Mouse (Mus musculus) brown adipose tissue, adult 24 weeks (tissue): Measurements from ENCODE around the gene Lmna. TPM values are rescaled to one million over a fixed set of nuclear protein-coding genes. Genes with fewer than 3 reads are reported as not detected.
A peak's percentile ranks its signal among the peaks of the same experiment; 100 is the strongest.

ENCODE experiments used
- H3K27ac ChIP-seq: fragments of 200-500 bp; replicated peaks from 2 replicates; pipeline ENCODE4 v1.5.1; 2012; ENCODE audit warnings: low read depth, mild to moderate bottlenecking, low read length
- H3K4me1 ChIP-seq: fragments of 200-500 bp; 2 replicates; pipeline ENCODE4 v1.6.1; 2012; ENCODE audit warnings: low read length, mixed read lengths; ENCODE audit not compliant: control insufficient read depth, insufficient read depth, insufficient read length
- H3K4me3 ChIP-seq: fragments of 200-500 bp; 2 replicates; pipeline ENCODE4 v1.5.1; 2012; ENCODE audit warnings: low read depth, mild to moderate bottlenecking, low read length, moderate library complexity; ENCODE audit not compliant: insufficient read depth
- polyA plus RNA-seq: library from polyadenylated mRNA; stranded (reverse); fragments of >200 nt; gene quantifications from 2 replicates; pipeline ENCODE4 v1.2.4, GENCODE M21; 2012; ENCODE audit not compliant: missing spikeins, insufficient read depth, insufficient read length

The Lmna gene
- polyA plus RNA-seq, 1 experiment, result 35.7 TPM

- peak overlapping the region; percentile 28 for H3K4me3 ChIP-seq
These were observed 60.2 kb downstream of the Lmna start for GRCm38 (mm10) chr3:88449395-88450023.

GRCm38 (mm10) chr3:88448443-88448842 lies 61.3 kb downstream of the Lmna start:
- H3K27ac ChIP-seq, result no peak overlapping the region; the same call in 1 of the 2 replicates
- no peak overlapping the region for H3K4me3 ChIP-seq
- H3K4me1 ChIP-seq, result peaks cover 3% of the 10 kb centered on the region; the same call in 1 of the 2 replicates

More at GRCm38 (mm10) chr3:88449395-88450023, 60.2 kb downstream of the Lmna start:
- no peak overlapping the region for H3K27ac ChIP-seq
- H3K4me1 ChIP-seq, result peaks cover 3% of the 10 kb centered on the region; the same call in 1 of the 2 replicates

- Histone ChIP-seq H3K27ac (no peak overlapping the region), H3K4me3 (no peak overlapping the region), H3K4me1 (peaks cover 3% of the 10 kb centered on the region; the same call in 1 of the 2 replicates)
These were observed 62.0 kb downstream of the Lmna start for GRCm38 (mm10) chr3:88447676-88448183.

- no peak overlapping the region for H3K4me3 ChIP-seq
- H3K4me1 ChIP-seq, result peaks cover 3% of the 10 kb centered on the region; the same call in 1 of the 2 replicates
- peak overlapping the region; percentile 35; the same call in 1 of the 2 replicates for H3K27ac ChIP-seq
These were observed 63.2 kb downstream of the Lmna start for GRCm38 (mm10) chr3:88446471-88447123.

- H3K27ac ChIP-seq, result no peak overlapping the region; the same call in 1 of the 2 replicates
- H3K4me1 ChIP-seq, result peaks cover 3% of the 10 kb centered on the region
- H3K4me3 ChIP-seq, result no peak overlapping the region
These were observed 66.9 kb downstream of the Lmna start for GRCm38 (mm10) chr3:88442888-88443287.

GRCm38 (mm10) chr3:88442488-88442887 lies 67.3 kb downstream of the Lmna start:
- H3K4me1 ChIP-seq, result peaks cover 3% of the 10 kb centered on the region
- H3K27ac ChIP-seq, result no peak overlapping the region; the same call in 1 of the 2 replicates
- no peak overlapping the region for H3K4me3 ChIP-seq

GRCm38 (mm10) chr3:88440500-88441381 lies 69.0 kb downstream of the Lmna start:
- H3K27ac ChIP-seq, result peak overlapping the region; percentile 57
- H3K4me3 ChIP-seq, result peak overlapping the region; percentile 44
- H3K4me1 ChIP-seq, result peaks cover 3% of the 10 kb centered on the region

- Histone ChIP-seq H3K4me1 (peaks cover 3% of the 10 kb centered on the region), H3K27ac (no peak overlapping the region), H3K4me3 (no peak overlapping the region)
These were observed 70.2 kb downstream of the Lmna start for GRCm38 (mm10) chr3:88439582-88439981.

- peaks cover 3% of the 10 kb centered on the region for H3K4me1 ChIP-seq
- H3K4me3 ChIP-seq, result no peak overlapping the region
- no peak overlapping the region for H3K27ac ChIP-seq
These were observed 72.3 kb downstream of the Lmna start for GRCm38 (mm10) chr3:88437454-88437853.

GRCm38 (mm10) chr3:88436395-88437201 lies 73.2 kb downstream of the Lmna start:
- peak overlapping the region; percentile 36; the same call in 1 of the 2 replicates for H3K4me3 ChIP-seq
- H3K4me1 ChIP-seq, result peaks cover 3% of the 10 kb centered on the region
- H3K27ac ChIP-seq, result no peak overlapping the region

GRCm38 (mm10) chr3:88435515-88435914 lies 74.2 kb downstream of the Lmna start:
- H3K4me3 ChIP-seq, result no peak overlapping the region
- H3K4me1 ChIP-seq, result peaks cover 3% of the 10 kb centered on the region
- H3K27ac ChIP-seq, result no peak overlapping the region
